Mouse (Mus musculus) C2C12 (cell line): Measurements from ENCODE around the gene Paxx. TPM values are rescaled to one million over a fixed set of nuclear protein-coding genes. Genes with fewer than 3 reads are reported as not detected.

Source experiments
- H3K27me3 ChIP-seq: one replicate; pipeline ENCODE4 v1.6.1; 2011; ENCODE audit not compliant: control insufficient read depth, insufficient read depth, insufficient read length
- H3K36me3 ChIP-seq: one replicate; pipeline ENCODE4 v1.6.1; 2011; ENCODE audit not compliant: control insufficient read depth, insufficient read depth
- H3K4me3 ChIP-seq: one replicate; pipeline ENCODE4 v1.5.1; 2011; ENCODE audit warnings: mild to moderate bottlenecking, control low read depth; ENCODE audit not compliant: poor library complexity, insufficient read depth, severe bottlenecking
- H3K79me2 ChIP-seq: one replicate; pipeline ENCODE4 v1.6.1; 2011; ENCODE audit not compliant: control insufficient read depth, insufficient read depth
- H3K79me3 ChIP-seq: one replicate; pipeline ENCODE4 v1.6.1; 2011; ENCODE audit warnings: low read depth, control low read depth
- H3ac ChIP-seq: one replicate; pipeline ENCODE3; 2011; ENCODE audit warnings: low read depth; ENCODE audit not compliant: control insufficient read depth, insufficient read length
- CEBPB ChIP-seq: IDR thresholded peaks from one replicate; pipeline ENCODE4 v1.6.1; 2011; ENCODE audit warnings: low read depth, mild to moderate bottlenecking, control low read depth, moderate library complexity
- CTCF ChIP-seq: IDR thresholded peaks from one replicate; pipeline ENCODE4 v1.5.1; 2011; ENCODE audit not compliant: control insufficient read depth, insufficient read depth, insufficient read length
- FOSL1 ChIP-seq: IDR thresholded peaks from one replicate; pipeline ENCODE4 v1.8.0; 2011; ENCODE audit warnings: mild to moderate bottlenecking, low read length; ENCODE audit not compliant: poor library complexity, insufficient read depth, severe bottlenecking
- MAX ChIP-seq: IDR thresholded peaks from one replicate; pipeline ENCODE4 v1.6.1; 2011; ENCODE audit warnings: mild to moderate bottlenecking, control low read depth
- MYOD1 ChIP-seq: IDR thresholded peaks from one replicate; pipeline ENCODE4 v1.6.1; 2011; ENCODE audit warnings: low read depth; ENCODE audit not compliant: control insufficient read depth, insufficient read length
- MYOG ChIP-seq: IDR thresholded peaks from one replicate; pipeline ENCODE4 v1.6.1; 2011; ENCODE audit not compliant: control insufficient read depth, insufficient read length; ENCODE audit errors: extremely low read depth
- USF1 ChIP-seq: IDR thresholded peaks from one replicate; pipeline ENCODE4 v1.6.1; 2011; ENCODE audit warnings: low read depth, mild to moderate bottlenecking, control low read depth, moderate library complexity
- polyA plus RNA-seq: library from polyadenylated mRNA; unstranded; fragments of >200 nt; fragmentation: generic; extraction: Trizol; gene quantifications from one replicate; pipeline ENCODE4 v1.2.1, GENCODE M21; 2012; ENCODE audit warnings: missing spikeins

The Paxx gene
- polyA plus RNA-seq, 1 experiment: 12.3 TPM

- Histone ChIP-seq H3K27me3 (no peaks in the 10 kb centered on the region), H3K4me3 (no peak overlapping the region), H3K79me3 (no peaks in the 10 kb centered on the region), H3ac (no peak overlapping the region), H3K36me3 (no peaks in the 10 kb centered on the region), H3K79me2 (no peaks in the 10 kb centered on the region)
- TF ChIP-seq MYOD1 (no peak), FOSL1 (no peak), USF1 (no peak), MYOG (no peak), MAX (no peak), CEBPB (no peak), CTCF (no peak)
Measured at GRCm38 (mm10) chr2:25442682-25443081, 18.2 kb downstream of the Paxx start.

GRCm38 (mm10) chr2:25441067-25441466 is 19.8 kb downstream of the Paxx start:
- H3K27me3 ChIP-seq: no peaks in the 10 kb centered on the region
- H3K79me2 ChIP-seq: no peaks in the 10 kb centered on the region
- H3K4me3 ChIP-seq: no peak overlapping the region
- no peaks in the 10 kb centered on the region for H3K79me3 ChIP-seq
- no peak for TF ChIP-seq MAX
- TF ChIP-seq CTCF: no peak
- no peak for TF ChIP-seq USF1
- TF ChIP-seq MYOD1: no peak
- TF ChIP-seq MYOG: no peak
- TF ChIP-seq CEBPB: no peak
- TF ChIP-seq FOSL1: no peak
- no peaks in the 10 kb centered on the region for H3K36me3 ChIP-seq
- no peak overlapping the region for H3ac ChIP-seq

GRCm38 (mm10) chr2:25436286-25436820 is 24.5 kb downstream of the Paxx start:
- Histone ChIP-seq H3ac (no peak overlapping the region), H3K27me3 (no peaks in the 10 kb centered on the region), H3K36me3 (no peaks in the 10 kb centered on the region), H3K79me2 (no peaks in the 10 kb centered on the region), H3K4me3 (no peak overlapping the region), H3K79me3 (no peaks in the 10 kb centered on the region)
- TF ChIP-seq CTCF (no peak), MYOD1 (no peak), CEBPB (no peak), MAX (no peak), FOSL1 (no peak), MYOG (no peak), USF1 (no peak)

GRCm38 (mm10) chr2:25434292-25434691 is 26.6 kb downstream of the Paxx start:
- H3K27me3 ChIP-seq: peaks cover 7% of the 10 kb centered on the region
- H3K4me3 ChIP-seq: no peak overlapping the region
- TF ChIP-seq USF1: no peak
- TF ChIP-seq MYOG: no peak
- TF ChIP-seq MYOD1: no peak
- TF ChIP-seq CTCF: no peak
- no peak for TF ChIP-seq CEBPB
- TF ChIP-seq FOSL1: no peak
- no peak for TF ChIP-seq MAX
- H3ac ChIP-seq: no peak overlapping the region
- no peaks in the 10 kb centered on the region for H3K79me3 ChIP-seq
- no peaks in the 10 kb centered on the region for H3K36me3 ChIP-seq
- H3K79me2 ChIP-seq: no peaks in the 10 kb centered on the region

GRCm38 (mm10) chr2:25433101-25433500 is 27.8 kb downstream of the Paxx start:
- Histone ChIP-seq H3K27me3 (peaks cover 7% of the 10 kb centered on the region), H3K4me3 (no peak overlapping the region), H3K79me3 (no peaks in the 10 kb centered on the region), H3ac (no peak overlapping the region), H3K36me3 (no peaks in the 10 kb centered on the region), H3K79me2 (no peaks in the 10 kb centered on the region)
- TF ChIP-seq MYOG (no peak), CTCF (no peak), FOSL1 (no peak), USF1 (no peak), MYOD1 (no peak), MAX (no peak)
